Mouse (Mus musculus) G1E (cell line): ENCODE results near the gene B130006D01Rik.

Experiments
- CTCF ChIP-seq: IDR thresholded peaks from 2 replicates; pipeline ENCODE4 v1.5.1; 2012; ENCODE audit warnings: low read depth, low read length, inconsistent platforms, mixed read lengths
- GATA2 ChIP-seq: IDR thresholded peaks from 2 replicates; pipeline ENCODE4 v1.6.1; 2012; ENCODE audit warnings: low read depth, low read length, inconsistent platforms, borderline replicate concordance

- TF ChIP-seq CTCF: no peak
- TF ChIP-seq GATA2: no peak
These were observed 9.6 kb upstream of the B130006D01Rik start for GRCm38 (mm10) chr11:95713811-95714241.
